In genomic region chr16:30520361-30520823, GRCm38 (mm10) we compare ENCODE assay signal across 8 mouse cellular contexts. TPM values are rescaled to one million over a fixed set of nuclear protein-coding genes. Genes with fewer than 3 reads are reported as not detected.
DNase-seq lines count a peak whose midpoint lies in the region; ATAC-seq lines count a peak whose summit lies in the region.

No protein-coding gene starts in this region.

- peak overlapping the region; percentile 15; the same call in 1 of the 2 replicates for H3K4me3 ChIP-seq in intestine, embryonic 15.5 days (replicated peaks)

- H3K4me2 ChIP-seq in intestine, embryonic 15.5 days (replicated peaks), result peak overlapping the region; percentile 40

- ATAC-seq in cerebellum, adult (ENCODE audit: insufficient number of reproducible peaks, low FRiP score, low TSS enrichment), result no peak
- no peak; the same call in 1 of the 2 replicates for ATAC-seq in intestine, embryonic 15.5 days
- ATAC-seq in megakaryocyte progenitor cell, adult 5-6 weeks (replicated peaks; ENCODE audit: poor library complexity), result peak; percentile 67

- H3K36me3 ChIP-seq in intestine, embryonic 15.5 days, result no peaks in the 10 kb centered on the region

- peak; percentile 44 for DNase-seq in cerebellum, adult 11 months
- DNase-seq in cerebellum, postnatal 14 days, result peak; percentile 82 to 87
- DNase-seq in gastrocnemius, postnatal 10 days, result peak; percentile 88
- peak; percentile 74 to 88 for DNase-seq in left cerebral cortex, postnatal 14 days (ENCODE audit: low spot score in 2 of 2)
- DNase-seq in spleen, adult 18-20 months, result peak; percentile 41 to 81

- no peak overlapping the region for H3K9ac ChIP-seq in intestine, embryonic 15.5 days

- H3K9me3 ChIP-seq in intestine, embryonic 15.5 days, result no peaks in the 10 kb centered on the region

- H3K27me3 ChIP-seq in intestine, embryonic 15.5 days (replicated peaks), result no peaks in the 10 kb centered on the region

- H3K4me1 ChIP-seq in intestine, embryonic 15.5 days (replicated peaks), result peaks cover 6% of the 10 kb centered on the region; the same call in 1 of the 2 replicates

- WGBS in intestine, embryonic 15.5 days, result 18% methylated on average over 9 of the region's 9 CpGs

- intact Hi-C loops in left cerebral cortex, postnatal 14 days (cut with DNase I), result no loop called here

- H3K27ac ChIP-seq in intestine, embryonic 15.5 days, result no peak overlapping the region

RNA-seq across cellular contexts. Expression of gene Tmem44, which starts 30.2 kb away (rescaled TPM):
- 1 to 10 TPM; 5.3 to 8.7 TPM for total RNA-seq in gastrocnemius, postnatal 10 days (2021)
- 9.1 and 10.0 TPM in 2 replicates for polyA plus RNA-seq in intestine, embryonic 15.5 days (2015; fragmentation: Nextera tagmentation; extraction: Ambion mirVana)
- 10 to 100 TPM; 70.1 to 76.4 TPM for total RNA-seq in left cerebral cortex, postnatal 14 days (2021)
- 0.27 TPM in 1 of 2 replicates, not detected in the other for total RNA-seq in megakaryocyte progenitor cell, adult 5-6 weeks (2015)
- total RNA-seq in megakaryocyte progenitor cell, adult 5-6 weeks (2017), result 0.12 and 0.51 TPM in 2 replicates

Comparison
In these comparisons a context has a peak if more than half of its experiments do, and no peak if none do; other contexts are left out.
1. RNA of gene Tmem44, which starts 30.2 kb away (total RNA-seq): 70.1 to 76.4 TPM in left cerebral cortex, postnatal 14 days; 5.3 to 8.7 TPM in gastrocnemius, postnatal 10 days and 0.12 to 0.51 TPM in megakaryocyte progenitor cell, adult 5-6 weeks; every median in the first group is over 4 times any median in the second.
2. Peak in every context shown above with its lines, with median percentiles within 50 percentile points of each other: DNase-seq.